Mouse (Mus musculus): ENCODE data around the gene Rac3. TPM values are rescaled to one million over a fixed set of nuclear protein-coding genes. Genes with fewer than 3 reads are reported as not detected.
A peak's percentile ranks its signal among the peaks of the same experiment; 100 is the strongest.
"Not testable (repeated sequence)": the region's sequence is repeated elsewhere in the genome, so short reads cannot be mapped to it uniquely, and the experiment has no call there.

Rac3 gene
- polyA plus RNA-seq (2015; fragmentation: Nextera tagmentation; extraction: Ambion mirVana) = 44.4 and 56.4 TPM in 2 replicates

- Histone ChIP-seq H3K4me1 (peaks cover 28% of the 10 kb centered on the region), H3K9ac (peak within 1 kb of the TSS; percentile 69), H3K27me3 (no peaks in the 10 kb centered on the region), H3K36me3 (peaks cover 42% of the 10 kb centered on the region), H3K9me3 (no peaks in the 10 kb centered on the region), H3K4me2 (peak within 1 kb of the TSS; percentile 99), H3K27ac (peak within 1 kb of the TSS; percentile 54), H3K4me3 (peak within 1 kb of the TSS; percentile 56)
- ATAC-seq (ENCODE audit: insufficient number of reproducible peaks, low FRiP score, low TSS enrichment, low read depth) = peak; percentile 72
- under 1% methylated on average over 88 of the region's 90 CpGs for WGBS
Observed at GRCm38 (mm10) chr11:120721124-120722066, at the start of gene Rac3. Gene Rac3, plus strand, starts transcription at chr11:120721470.

GRCm38 (mm10) chr11:120672687-120673593 is 48.3 kb upstream of the Rac3 start, which contains the start of gene Aspscr1:
Gene Aspscr1, plus strand, starts transcription at chr11:120672973.
- Histone ChIP-seq H3K4me3 (peak within 1 kb of the TSS; percentile 90), H3K9me3 (no peaks in the 10 kb centered on the region), H3K9ac (peak within 1 kb of the TSS; percentile 62), H3K36me3 (peaks cover 14% of the 10 kb centered on the region), H3K4me2 (peak within 1 kb of the TSS; percentile 77), H3K4me1 (peaks cover 14% of the 10 kb centered on the region), H3K27me3 (no peaks in the 10 kb centered on the region), H3K27ac (peak within 1 kb of the TSS; percentile 94)
- ATAC-seq (ENCODE audit: insufficient number of reproducible peaks, low FRiP score, low TSS enrichment, low read depth) = peak; percentile 96
- under 1% methylated on average over 83 of the region's 83 CpGs for WGBS

GRCm38 (mm10) chr11:120673594-120674122 is 47.6 kb upstream of the Rac3 start:
- peak overlapping the region; percentile 94 for H3K27ac ChIP-seq
- H3K4me3 ChIP-seq = peak overlapping the region; percentile 90
- ATAC-seq (ENCODE audit: insufficient number of reproducible peaks, low FRiP score, low TSS enrichment, low read depth) = no peak
- peak overlapping the region; percentile 77 for H3K4me2 ChIP-seq
- H3K36me3 ChIP-seq = peaks cover 21% of the 10 kb centered on the region
- H3K4me1 ChIP-seq = peaks cover 14% of the 10 kb centered on the region
- no peaks in the 10 kb centered on the region for H3K9me3 ChIP-seq
- WGBS = 40% methylated on average over 12 of the region's 12 CpGs
- H3K9ac ChIP-seq = peak overlapping the region; percentile 62
- H3K27me3 ChIP-seq = no peaks in the 10 kb centered on the region

GRCm38 (mm10) chr11:120675875-120676274 is 45.4 kb upstream of the Rac3 start:
- not testable (repeated sequence) for H3K27ac ChIP-seq; H3K4me2 ChIP-seq; H3K4me3 ChIP-seq; H3K9ac ChIP-seq; H3K27me3 ChIP-seq; ATAC-seq (ENCODE audit: insufficient number of reproducible peaks, low FRiP score, low TSS enrichment, low read depth); H3K9me3 ChIP-seq
- Histone ChIP-seq H3K36me3 (peaks cover 42% of the 10 kb centered on the region), H3K4me1 (peaks cover 14% of the 10 kb centered on the region)
- 75% methylated on average over 4 of the region's 5 CpGs for WGBS

GRCm38 (mm10) chr11:120676951-120677350 is 44.3 kb upstream of the Rac3 start:
- Histone ChIP-seq H3K27ac (no peak overlapping the region), H3K4me1 (peaks cover 14% of the 10 kb centered on the region), H3K4me3 (no peak overlapping the region), H3K27me3 (no peaks in the 10 kb centered on the region), H3K36me3 (peaks cover 51% of the 10 kb centered on the region), H3K4me2 (no peak overlapping the region), H3K9me3 (no peaks in the 10 kb centered on the region), H3K9ac (no peak overlapping the region)
- WGBS = 89% methylated on average over 4 of the region's 4 CpGs
- no peak for ATAC-seq (ENCODE audit: insufficient number of reproducible peaks, low FRiP score, low TSS enrichment, low read depth)

- no peak for ATAC-seq (ENCODE audit: insufficient number of reproducible peaks, low FRiP score, low TSS enrichment, low read depth)
- Histone ChIP-seq H3K27ac (no peak overlapping the region), H3K36me3 (peaks cover 75% of the 10 kb centered on the region)
Observed at GRCm38 (mm10) chr11:120679909-120680308, 41.4 kb upstream of the Rac3 start.

GRCm38 (mm10) chr11:120682683-120683082 is 38.6 kb upstream of the Rac3 start:
- H3K4me2 ChIP-seq = no peak overlapping the region
- no peaks in the 10 kb centered on the region for H3K27me3 ChIP-seq
- H3K9ac ChIP-seq = no peak overlapping the region
- peaks cover 79% of the 10 kb centered on the region for H3K36me3 ChIP-seq
- no peaks in the 10 kb centered on the region for H3K9me3 ChIP-seq
- 0 out of 2 replicates have a peak, but pooled peaks cover 7% of the 10 kb centered on the region for H3K4me1 ChIP-seq
- 86% methylated on average over 5 of the region's 5 CpGs for WGBS
- ATAC-seq (ENCODE audit: insufficient number of reproducible peaks, low FRiP score, low TSS enrichment, low read depth) = no peak
- H3K4me3 ChIP-seq = no peak overlapping the region
- no peak overlapping the region for H3K27ac ChIP-seq

More at GRCm38 (mm10) chr11:120679909-120680308, 41.4 kb upstream of the Rac3 start:
- no peak overlapping the region for H3K4me2 ChIP-seq
- H3K27me3 ChIP-seq = no peaks in the 10 kb centered on the region
- H3K9ac ChIP-seq = no peak overlapping the region
- H3K9me3 ChIP-seq = no peaks in the 10 kb centered on the region
- WGBS = 69% methylated on average over 3 of the region's 3 CpGs
- H3K4me3 ChIP-seq = no peak overlapping the region
- no peaks in the 10 kb centered on the region for H3K4me1 ChIP-seq

- no peak overlapping the region for H3K27ac ChIP-seq
- H3K4me2 ChIP-seq = no peak overlapping the region
- 84% methylated on average over 3 of the region's 3 CpGs for WGBS
- no peaks in the 10 kb centered on the region for H3K9me3 ChIP-seq
- peaks cover 77% of the 10 kb centered on the region for H3K36me3 ChIP-seq
- no peaks in the 10 kb centered on the region for H3K27me3 ChIP-seq
- no peak for ATAC-seq (ENCODE audit: insufficient number of reproducible peaks, low FRiP score, low TSS enrichment, low read depth)
- no peak overlapping the region for H3K4me3 ChIP-seq
- H3K9ac ChIP-seq = no peak overlapping the region
- H3K4me1 ChIP-seq = 0 out of 2 replicates have a peak, but pooled peaks cover 7% of the 10 kb centered on the region
Observed at GRCm38 (mm10) chr11:120683536-120683935, 37.7 kb upstream of the Rac3 start.

GRCm38 (mm10) chr11:120684086-120684485 is 37.2 kb upstream of the Rac3 start:
- Histone ChIP-seq H3K36me3 (peaks cover 78% of the 10 kb centered on the region), H3K4me2 (no peak overlapping the region), H3K4me3 (no peak overlapping the region), H3K27me3 (no peaks in the 10 kb centered on the region), H3K9ac (no peak overlapping the region), H3K4me1 (0 out of 2 replicates have a peak, but pooled peaks cover 7% of the 10 kb centered on the region), H3K27ac (no peak overlapping the region), H3K9me3 (no peaks in the 10 kb centered on the region)
- ATAC-seq (ENCODE audit: insufficient number of reproducible peaks, low FRiP score, low TSS enrichment, low read depth) = no peak
- 62% methylated on average over 2 of the region's 2 CpGs for WGBS

- H3K4me2 ChIP-seq = no peak overlapping the region
- no peaks in the 10 kb centered on the region for H3K27me3 ChIP-seq
- H3K27ac ChIP-seq = no peak overlapping the region
- 0 out of 2 replicates have a peak, but pooled peaks cover 7% of the 10 kb centered on the region for H3K4me1 ChIP-seq
- H3K4me3 ChIP-seq = no peak overlapping the region
- WGBS = 72% methylated on average over 2 of the region's 2 CpGs
- no peak for ATAC-seq (ENCODE audit: insufficient number of reproducible peaks, low FRiP score, low TSS enrichment, low read depth)
- no peak overlapping the region for H3K9ac ChIP-seq
- no peaks in the 10 kb centered on the region for H3K9me3 ChIP-seq
- H3K36me3 ChIP-seq = peaks cover 78% of the 10 kb centered on the region
Observed at GRCm38 (mm10) chr11:120684660-120685059, 36.6 kb upstream of the Rac3 start.

- Histone ChIP-seq H3K4me1 (0 out of 2 replicates have a peak, but pooled peaks cover 7% of the 10 kb centered on the region), H3K4me2 (no peak overlapping the region), H3K27me3 (no peaks in the 10 kb centered on the region), H3K9me3 (no peaks in the 10 kb centered on the region), H3K27ac (peak overlapping the region; percentile 77), H3K4me3 (no peak overlapping the region), H3K9ac (no peak overlapping the region), H3K36me3 (peaks cover 72% of the 10 kb centered on the region)
- WGBS = 64% methylated on average over 20 of the region's 20 CpGs
- peak; percentile 60; the same call in 1 of the 2 replicates for ATAC-seq (ENCODE audit: insufficient number of reproducible peaks, low FRiP score, low TSS enrichment, low read depth)
Observed at GRCm38 (mm10) chr11:120686650-120687272, 34.5 kb upstream of the Rac3 start.
